Mouse (Mus musculus) limb, embryonic 10.5 days (tissue): ENCODE results near the gene Pik3c2g. TPM values are rescaled to one million over a fixed set of nuclear protein-coding genes. Genes with fewer than 3 reads are reported as not detected.

ENCODE experiments used
- DNase-seq: peaks from one replicate; pipeline ENCODE4 v3.0.0-alpha.2; 2017; ENCODE audit warnings: low spot score
- H3K27ac ChIP-seq: fragments of 300-500 bp; sonication (generic); 2 replicates; pipeline ENCODE4 v1.5.1; 2016; ENCODE audit warnings: mild to moderate bottlenecking
- H3K27me3 ChIP-seq: fragments of 300-500 bp; sonication (generic); 2 replicates; pipeline ENCODE4 v1.6.1; 2016; ENCODE audit warnings: low read depth, mild to moderate bottlenecking; ENCODE audit not compliant: poor library complexity, severe bottlenecking
- H3K36me3 ChIP-seq: fragments of 300-500 bp; sonication (generic); 2 replicates; pipeline ENCODE4 v1.6.1; 2016; ENCODE audit warnings: mild to moderate bottlenecking, moderate library complexity
- H3K4me1 ChIP-seq: fragments of 300-500 bp; sonication (generic); 2 replicates; pipeline ENCODE4 v1.6.1; 2016
- H3K4me3 ChIP-seq: fragments of 300-500 bp; sonication (generic); 2 replicates; pipeline ENCODE4 v1.5.1; 2016; ENCODE audit warnings: mild to moderate bottlenecking, moderate library complexity
- H3K9me3 ChIP-seq: fragments of 300-500 bp; sonication (generic); replicated peaks from 2 replicates; pipeline ENCODE4 v1.6.1; 2016; ENCODE audit warnings: mild to moderate bottlenecking
- WGBS: fragments of 180-500 bp; shearing (Covaris S2); methylation state at CpG from one replicate; pipeline ENCODE4 v1.1.7; 2016; 5-methylcytosine and 5-hydroxymethylcytosine counted together
- polyA plus RNA-seq: library from polyadenylated mRNA; unstranded; fragments of >200 nt; fragmentation: Nextera tagmentation; extraction: Ambion mirVana; gene quantifications from 2 replicates; pipeline ENCODE4 v1.2.1, GENCODE M21; 2016

Gene Pik3c2g
- polyA plus RNA-seq, 1 experiment from 2014 or later: 0.33 TPM

DNA sequence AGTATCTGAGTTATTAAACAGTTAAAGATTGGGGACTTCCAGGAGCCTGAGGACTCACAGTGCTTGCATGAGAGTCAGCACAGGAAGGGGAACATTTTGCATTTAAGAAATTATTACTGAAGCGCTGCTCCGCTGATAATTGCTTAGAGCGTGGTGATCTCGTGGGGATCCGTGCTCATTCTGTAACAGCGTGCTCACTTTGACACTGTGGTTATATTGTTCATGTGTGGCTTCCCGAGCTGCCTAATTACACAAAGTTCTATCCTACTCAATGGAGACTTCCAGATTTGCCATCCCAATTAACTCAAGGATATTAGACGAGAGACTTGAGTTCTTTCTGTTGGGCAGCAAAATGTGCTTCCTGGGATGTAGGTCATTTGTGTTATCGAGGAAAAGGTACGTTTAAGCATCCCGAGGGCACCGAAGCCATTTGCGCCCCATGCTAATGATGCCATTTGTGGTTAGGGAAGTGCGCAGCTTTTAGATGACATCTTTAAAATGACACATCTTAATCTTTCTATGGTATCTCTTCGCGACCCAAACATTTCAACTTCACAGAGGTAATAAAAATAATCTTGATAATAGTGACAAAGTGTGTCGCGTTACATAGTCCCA, 278.1 kb downstream of the Pik3c2g start:
- Histone ChIP-seq H3K27ac (no peak overlapping the region), H3K9me3 (no peaks in the 10 kb centered on the region), H3K4me1 (no peaks in the 10 kb centered on the region), H3K27me3 (no peaks in the 10 kb centered on the region), H3K36me3 (no peaks in the 10 kb centered on the region), H3K4me3 (no peak overlapping the region)
- WGBS: 95% methylated on average over 18 of the region's 18 CpGs
- DNase-seq: no peak

DNA sequence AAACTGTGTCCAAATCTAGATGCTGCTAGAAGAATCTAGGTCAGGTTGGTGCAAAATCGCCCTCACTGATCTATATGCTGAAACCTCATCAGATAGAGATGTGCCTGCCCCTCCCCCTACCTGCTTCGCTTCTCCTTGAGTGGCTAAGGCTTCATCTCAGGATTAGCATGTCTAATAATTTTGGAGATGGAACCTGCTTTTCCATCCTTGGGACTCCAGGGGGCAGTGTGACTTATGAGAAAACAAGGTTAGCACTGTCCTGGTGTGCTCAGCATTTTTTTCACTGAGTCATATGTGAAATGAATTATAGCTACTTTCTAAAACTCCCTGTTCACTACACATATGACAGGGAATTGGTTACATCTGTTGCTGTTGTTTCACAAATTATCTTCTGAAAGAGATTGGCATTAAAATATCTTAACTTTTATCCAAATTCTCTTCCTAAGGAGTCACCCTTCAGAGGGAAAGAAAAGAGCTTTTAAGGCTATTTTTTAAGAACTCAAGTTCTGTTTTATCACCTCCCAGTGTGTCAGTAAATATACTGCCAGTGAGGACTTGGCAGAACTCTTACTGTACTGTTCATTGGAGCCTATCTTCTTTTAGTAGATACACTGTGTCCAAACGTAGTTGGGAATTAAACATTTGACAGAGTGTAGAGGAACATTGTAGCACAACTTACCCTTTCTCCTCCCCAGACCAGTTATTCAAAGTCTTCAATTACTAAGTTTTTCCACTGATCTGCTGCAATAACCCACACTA, 287.6 kb downstream of the Pik3c2g start:
- WGBS: 51% methylated on average over 3 of the region's 3 CpGs
- Histone ChIP-seq H3K4me1 (no peaks in the 10 kb centered on the region), H3K36me3 (no peaks in the 10 kb centered on the region), H3K27ac (no peak overlapping the region), H3K27me3 (no peaks in the 10 kb centered on the region), H3K9me3 (no peaks in the 10 kb centered on the region), H3K4me3 (no peak overlapping the region)
- peak; percentile 37 for DNase-seq

DNA sequence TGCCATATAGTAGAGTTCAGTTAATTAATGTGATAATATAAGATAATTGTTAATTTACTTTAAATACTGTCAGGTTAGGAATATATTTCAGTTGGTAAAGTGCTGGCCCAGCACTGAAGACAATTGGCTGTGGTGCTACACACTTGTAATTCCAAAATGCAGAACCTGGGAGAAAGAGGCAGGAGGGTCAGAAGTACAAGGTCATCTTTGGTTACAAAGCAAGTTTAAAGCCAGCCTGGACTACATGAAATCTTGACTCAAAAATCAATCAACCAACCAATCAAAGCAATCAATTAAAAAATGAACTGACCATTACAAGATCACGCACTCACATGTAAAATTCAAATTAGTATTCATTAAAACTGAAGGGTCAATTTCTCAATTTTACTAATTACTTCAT, 289.7 kb downstream of the Pik3c2g start:
- no peak for DNase-seq
- 86% methylated on average over 1 of the region's 1 CpGs for WGBS
- Histone ChIP-seq H3K27ac (no peak overlapping the region), H3K9me3 (no peaks in the 10 kb centered on the region), H3K4me1 (no peaks in the 10 kb centered on the region), H3K4me3 (no peak overlapping the region), H3K36me3 (no peaks in the 10 kb centered on the region), H3K27me3 (no peaks in the 10 kb centered on the region)

DNA sequence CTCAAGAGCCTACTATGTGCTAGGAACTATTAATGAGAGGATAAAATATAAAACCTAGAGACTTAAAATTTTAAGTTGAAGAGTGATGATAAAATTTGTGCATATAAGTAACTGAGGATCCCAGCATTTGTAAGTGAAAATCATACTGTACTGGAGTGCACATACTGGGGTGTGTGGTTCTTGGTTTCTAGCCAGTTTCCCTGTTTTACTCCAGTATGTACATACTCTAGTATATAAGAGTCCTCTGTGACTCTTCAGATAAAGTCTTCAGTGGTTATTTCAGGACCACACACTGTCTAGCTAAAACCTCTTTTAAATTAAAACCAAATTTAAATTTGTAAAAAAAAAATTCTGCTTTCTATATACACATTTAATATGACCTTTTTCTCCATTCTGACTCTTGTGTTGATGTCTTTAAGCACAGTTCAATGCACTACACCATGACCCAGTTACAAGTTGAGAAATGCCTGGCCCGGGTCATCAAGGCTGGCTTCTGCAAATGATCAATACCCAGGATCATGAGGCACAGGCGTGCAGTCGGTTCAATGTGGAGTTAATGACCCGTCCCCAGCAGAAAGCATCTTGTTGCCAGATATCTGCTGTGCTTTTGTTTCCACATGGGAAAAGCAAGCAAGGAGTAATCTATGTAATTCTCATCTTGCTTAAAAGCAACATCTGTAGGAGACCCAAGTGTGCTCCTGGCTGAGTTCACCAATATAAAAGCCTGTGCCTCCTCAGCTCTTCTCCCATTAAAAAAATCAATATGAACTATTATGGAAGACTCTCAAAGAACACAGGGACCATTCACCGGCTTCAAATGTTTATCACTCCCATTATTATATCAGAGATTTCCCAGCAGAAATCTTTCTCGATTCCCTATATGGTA, 290.7 kb downstream of the Pik3c2g start:
- no peaks in the 10 kb centered on the region for H3K9me3 ChIP-seq
- DNase-seq: no peak
- no peaks in the 10 kb centered on the region for H3K36me3 ChIP-seq
- H3K27me3 ChIP-seq: no peaks in the 10 kb centered on the region
- H3K4me1 ChIP-seq: no peaks in the 10 kb centered on the region
- no peak overlapping the region for H3K27ac ChIP-seq
- WGBS: 88% methylated on average over 6 of the region's 6 CpGs
- H3K4me3 ChIP-seq: no peak overlapping the region

DNA sequence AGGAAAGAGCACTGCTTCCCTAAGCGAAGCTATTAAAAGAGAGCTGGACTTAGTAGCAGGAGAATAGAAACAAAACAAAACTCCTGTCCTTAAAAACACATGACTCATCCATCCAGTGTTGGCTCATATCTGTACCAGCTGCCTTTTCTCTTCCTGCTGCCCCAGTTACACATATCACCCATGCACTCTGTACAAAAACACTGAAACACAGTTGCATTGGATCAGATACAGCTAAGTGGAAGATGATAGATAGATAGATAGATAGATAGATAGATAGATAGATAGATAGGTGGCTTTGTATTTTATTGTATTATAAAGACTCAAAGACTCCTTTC, 291.3 kb downstream of the Pik3c2g start:
- no peaks in the 10 kb centered on the region for H3K9me3 ChIP-seq
- no peaks in the 10 kb centered on the region for H3K36me3 ChIP-seq
- no peaks in the 10 kb centered on the region for H3K27me3 ChIP-seq
- DNase-seq: no peak
- WGBS: 88% methylated on average over 1 of the region's 1 CpGs
- H3K27ac ChIP-seq: no peak overlapping the region
- H3K4me1 ChIP-seq: no peaks in the 10 kb centered on the region
- no peak overlapping the region for H3K4me3 ChIP-seq

DNA sequence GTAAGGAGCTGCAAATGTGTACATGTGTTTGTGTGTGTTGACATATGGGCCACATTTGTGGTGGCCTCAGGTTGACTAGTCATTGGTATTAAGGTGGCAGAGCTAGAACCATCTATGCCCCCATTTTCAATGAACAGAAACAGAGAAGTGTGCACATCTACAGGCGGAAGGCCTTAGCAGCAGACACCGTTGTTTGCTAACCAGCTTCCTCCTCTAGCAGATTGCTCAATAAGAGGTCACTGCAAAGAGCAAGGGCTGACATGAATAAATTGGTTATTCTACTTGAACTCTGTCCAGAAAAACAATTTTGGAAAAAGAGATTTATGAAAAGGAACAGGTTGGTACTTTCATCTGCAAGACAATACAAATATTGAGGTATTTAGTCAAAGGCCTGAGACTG, 295.1 kb downstream of the Pik3c2g start:
- Histone ChIP-seq H3K27me3 (no peaks in the 10 kb centered on the region), H3K27ac (no peak overlapping the region), H3K4me1 (no peaks in the 10 kb centered on the region), H3K36me3 (no peaks in the 10 kb centered on the region), H3K9me3 (no peaks in the 10 kb centered on the region), H3K4me3 (no peak overlapping the region)
- WGBS: 93% methylated on average over 2 of the region's 2 CpGs
- no peak for DNase-seq

DNA sequence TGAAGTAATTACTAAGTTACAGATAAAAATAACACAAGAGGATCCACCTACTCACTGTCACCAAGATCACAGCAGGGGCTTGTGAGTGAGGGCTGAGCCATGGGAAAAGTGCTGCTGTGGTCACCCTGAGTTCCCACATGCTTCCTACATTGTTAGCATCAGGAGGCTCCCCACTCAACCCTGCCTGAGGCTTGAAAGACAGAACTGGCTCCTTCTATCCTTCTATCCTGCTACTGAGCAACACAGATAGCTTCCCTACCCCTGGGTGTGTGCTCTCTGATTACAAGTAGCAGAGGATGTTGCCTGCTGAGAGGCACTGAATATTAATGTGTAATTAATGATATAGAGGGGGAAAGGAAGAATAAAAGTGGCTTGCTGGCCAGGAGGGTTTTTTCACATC, 300.2 kb downstream of the Pik3c2g start:
- Histone ChIP-seq H3K36me3 (no peaks in the 10 kb centered on the region), H3K27ac (no peak overlapping the region), H3K9me3 (no peaks in the 10 kb centered on the region), H3K27me3 (no peaks in the 10 kb centered on the region), H3K4me3 (no peak overlapping the region), H3K4me1 (no peaks in the 10 kb centered on the region)
- DNase-seq: no peak

DNA sequence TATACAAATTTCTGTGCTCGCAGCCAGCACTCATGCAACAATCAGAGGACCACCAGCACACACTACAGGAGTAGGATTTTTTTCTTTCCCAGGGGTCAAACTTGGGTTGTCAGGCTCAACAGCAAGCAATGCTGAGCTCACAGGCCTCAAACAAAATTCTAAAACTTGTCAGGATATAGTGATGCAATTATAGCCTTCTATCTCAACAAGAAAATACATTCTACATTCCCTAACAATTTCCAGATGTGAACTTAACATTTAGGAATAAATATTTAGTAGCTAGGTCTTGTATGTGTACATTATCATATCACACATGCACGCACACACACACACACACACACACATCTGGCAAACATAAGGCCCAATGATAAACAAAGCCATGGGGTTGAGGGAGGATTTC, 308.6 kb downstream of the Pik3c2g start:
- DNase-seq: no peak
- 65% methylated on average over 2 of the region's 2 CpGs for WGBS
- no peaks in the 10 kb centered on the region for H3K27me3 ChIP-seq
- no peaks in the 10 kb centered on the region for H3K9me3 ChIP-seq
- H3K36me3 ChIP-seq: no peaks in the 10 kb centered on the region
- no peak overlapping the region for H3K27ac ChIP-seq
- H3K4me3 ChIP-seq: no peak overlapping the region
- H3K4me1 ChIP-seq: peaks cover 13% of the 10 kb centered on the region

DNA sequence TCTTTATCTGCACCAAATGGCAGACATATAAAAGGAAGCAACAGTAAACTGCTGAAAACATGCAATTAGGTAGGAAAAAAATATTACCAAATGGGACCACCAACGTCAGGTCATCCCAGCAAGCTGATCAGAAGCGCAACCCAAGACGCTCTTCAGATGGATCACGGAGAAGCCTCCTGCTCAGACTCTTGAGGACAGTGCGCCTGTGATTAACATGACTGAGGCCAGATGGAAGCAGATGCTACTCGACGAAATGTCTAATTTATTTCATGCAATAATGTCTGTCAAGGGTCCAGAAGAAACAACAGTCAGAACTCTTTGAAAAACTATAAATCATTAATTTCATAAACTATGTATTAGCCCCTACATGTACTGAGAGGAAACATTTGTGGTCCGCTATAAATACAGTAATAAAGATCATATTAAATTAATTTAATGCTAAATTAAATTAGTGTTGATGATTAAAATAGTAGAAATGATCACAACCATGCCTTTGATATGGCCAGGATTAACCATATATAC, 312.7 kb downstream of the Pik3c2g start:
- no peak overlapping the region for H3K4me3 ChIP-seq
- peaks cover 13% of the 10 kb centered on the region for H3K4me1 ChIP-seq
- no peaks in the 10 kb centered on the region for H3K36me3 ChIP-seq
- 91% methylated on average over 8 of the region's 8 CpGs for WGBS
- H3K9me3 ChIP-seq: no peaks in the 10 kb centered on the region
- H3K27me3 ChIP-seq: no peaks in the 10 kb centered on the region
- H3K27ac ChIP-seq: no peak overlapping the region
- DNase-seq: no peak

DNA sequence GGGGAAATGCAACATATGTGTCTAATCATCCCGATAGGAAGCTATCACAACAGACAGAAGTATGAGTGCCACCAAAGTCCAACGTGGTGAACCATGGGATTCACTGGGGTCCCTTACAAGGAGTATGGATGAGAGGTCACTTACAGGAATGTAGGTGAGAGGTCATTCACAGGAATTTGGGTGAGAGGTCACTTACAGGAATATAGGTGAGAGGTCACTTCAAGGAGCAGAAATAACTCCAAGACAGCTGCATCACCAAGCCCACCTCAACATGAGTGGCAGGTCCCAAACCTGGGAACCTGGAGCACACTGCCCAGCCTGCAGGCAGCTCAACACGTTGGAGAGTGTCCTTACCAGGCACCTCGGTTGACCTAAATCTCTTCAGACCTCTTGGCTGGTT, 314.8 kb downstream of the Pik3c2g start:
- 74% methylated on average over 4 of the region's 4 CpGs for WGBS
- H3K9me3 ChIP-seq: no peaks in the 10 kb centered on the region
- no peaks in the 10 kb centered on the region for H3K27me3 ChIP-seq
- H3K4me1 ChIP-seq: no peaks in the 10 kb centered on the region
- DNase-seq: no peak
- H3K4me3 ChIP-seq: no peak overlapping the region
- H3K36me3 ChIP-seq: no peaks in the 10 kb centered on the region
- no peak overlapping the region for H3K27ac ChIP-seq

DNA sequence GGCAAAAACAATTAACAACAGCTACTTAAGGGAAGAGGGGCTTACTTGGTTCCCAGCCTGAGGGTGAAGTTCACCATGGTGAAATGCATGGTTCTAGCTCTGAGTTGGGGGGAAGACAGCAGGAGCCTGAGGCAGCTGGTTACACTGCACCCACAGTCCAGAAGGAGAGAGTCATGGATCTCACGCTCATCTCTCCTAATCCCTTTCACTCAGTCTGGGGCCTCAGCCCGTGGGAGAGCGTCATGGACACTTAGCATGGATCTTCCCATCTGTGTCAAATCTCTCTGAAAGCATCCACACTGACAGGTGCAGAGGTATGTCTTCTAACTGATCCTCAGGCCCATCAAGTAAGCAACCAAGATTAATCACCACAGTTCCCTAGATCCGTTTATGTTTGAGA, 320.1 kb downstream of the Pik3c2g start:
- peaks cover 4% of the 10 kb centered on the region; the same call in 1 of the 2 replicates for H3K4me1 ChIP-seq
- H3K27ac ChIP-seq: no peak overlapping the region
- H3K27me3 ChIP-seq: no peaks in the 10 kb centered on the region
- no peaks in the 10 kb centered on the region for H3K9me3 ChIP-seq
- no peaks in the 10 kb centered on the region for H3K36me3 ChIP-seq
- WGBS: 79% methylated on average over 4 of the region's 4 CpGs
- no peak overlapping the region for H3K4me3 ChIP-seq
- DNase-seq: no peak

DNA sequence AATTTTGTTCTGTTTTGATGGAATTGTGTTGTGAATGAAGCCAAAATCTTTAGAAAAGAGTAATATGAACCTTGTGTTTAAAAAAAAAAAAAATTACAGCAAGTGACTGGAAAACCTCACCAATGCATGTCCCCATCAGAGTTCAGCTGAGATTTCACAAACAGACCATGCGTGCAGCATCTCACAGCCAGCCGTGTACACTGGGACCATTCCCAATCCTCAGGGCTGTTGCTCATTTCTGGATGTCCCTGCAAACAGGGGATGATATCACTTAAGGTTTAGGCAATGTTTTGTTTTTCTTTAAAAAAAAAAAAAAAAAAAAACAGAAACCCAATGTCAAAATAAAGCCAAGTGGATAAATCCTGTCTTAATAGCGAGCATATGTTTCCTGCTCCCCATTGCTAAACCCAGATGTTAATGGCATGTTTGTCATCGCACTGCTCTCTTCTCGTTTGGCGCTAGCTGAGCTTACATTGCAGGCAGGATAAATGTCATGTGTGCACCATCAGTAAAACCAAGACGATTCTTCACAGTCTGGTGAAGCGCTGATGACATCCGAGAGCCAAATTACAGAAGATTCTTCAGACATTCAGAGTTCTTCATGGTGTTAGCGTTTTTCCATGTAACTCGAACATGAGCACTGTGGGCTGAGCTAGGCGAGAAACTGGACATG, 322.1 kb downstream of the Pik3c2g start:
- Histone ChIP-seq H3K9me3 (no peaks in the 10 kb centered on the region), H3K27me3 (no peaks in the 10 kb centered on the region), H3K4me3 (no peak overlapping the region), H3K27ac (no peak overlapping the region), H3K4me1 (peaks cover 4% of the 10 kb centered on the region; the same call in 1 of the 2 replicates), H3K36me3 (no peaks in the 10 kb centered on the region)
- 68% methylated on average over 12 of the region's 12 CpGs for WGBS
- no peak for DNase-seq
